Mouse (Mus musculus): ENCODE measurements around the gene Chek2.

DNA sequence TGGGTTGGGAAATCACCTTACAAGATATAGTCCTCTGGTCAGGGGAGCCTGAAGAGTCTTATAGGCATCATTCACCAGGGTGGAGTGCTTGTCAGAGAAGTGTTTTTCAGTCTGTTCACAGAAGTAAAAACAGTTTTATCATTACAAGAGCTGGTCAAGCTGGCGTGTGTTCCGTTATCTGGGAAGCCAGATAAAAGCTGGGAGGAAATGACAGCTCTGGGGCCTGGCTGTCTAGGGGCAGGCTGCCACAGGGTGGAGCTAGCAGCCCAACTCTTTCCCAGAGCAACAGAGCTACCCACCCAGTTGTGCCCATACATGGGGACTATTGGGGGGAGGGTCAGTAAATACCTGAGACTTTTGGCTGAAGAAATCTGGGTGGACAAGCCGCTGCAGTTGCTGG, 3.8 kb upstream of the Chek2 start:
- TF ChIP-seq CTCF (IDR thresholded peaks at IDR 0.05; ENCODE audit: low read depth) (peak; percentile 82), EP300 (optimal IDR thresholded peaks at IDR 0.05) (no peak)

Data from stomach, postnatal 0 days (tissue).